Mouse (Mus musculus) liver, embryonic 15.5 days (tissue): Measurements from ENCODE around the gene Lig4. TPM values are rescaled to one million over a fixed set of nuclear protein-coding genes. Genes with fewer than 3 reads are reported as not detected.

Experiments
- polyA plus RNA-seq: library from polyadenylated mRNA; unstranded; fragments of >200 nt; fragmentation: Nextera tagmentation; extraction: Ambion mirVana; gene quantifications from 2 replicates; pipeline ENCODE4 v1.2.1, GENCODE M21; 2015

The Lig4 gene
- polyA plus RNA-seq, 1 experiment from 2014 or later = 0.66 TPM

Other genes starting within 250 kb of the Lig4 start
- 0.07 and 0.12 TPM in 2 replicates for gene Fam155a, start 206.5 kb downstream of the Lig4 start, polyA plus RNA-seq
- gene Gm10217, start 113.4 kb downstream of the Lig4 start, polyA plus RNA-seq = not detected in 2 replicates
- gene Abhd13, start within 50 bp of the Lig4 start, polyA plus RNA-seq = 4.6 TPM in 2 replicates
- gene Tnfsf13b, start 28.8 kb upstream of the Lig4 start, polyA plus RNA-seq = 0.41 and 0.51 TPM in 2 replicates
- 0.03 and 0.05 TPM in 2 replicates for gene Myo16, start 176.2 kb upstream of the Lig4 start, polyA plus RNA-seq